Mouse (Mus musculus) neural tube, embryonic 13.5 days (tissue): ENCODE measurements around the gene 4930426L09Rik. TPM values are rescaled to one million over a fixed set of nuclear protein-coding genes. Genes with fewer than 3 reads are reported as not detected.

Experiments used
- ATAC-seq: fragments of 200-750 bp; cut with Nextera tagmentation; 2 replicates; pipeline ENCODE4 v1.8.0; 2017; ENCODE audit warnings: low read depth, mild to moderate bottlenecking, moderate TSS enrichment, moderate library complexity
- H3K27ac ChIP-seq: fragments of 300-500 bp; sonication (generic); replicated peaks from 2 replicates; pipeline ENCODE4 v1.5.1; 2015; ENCODE audit warnings: moderate library complexity, mild to moderate bottlenecking, inconsistent platforms
- H3K27me3 ChIP-seq: fragments of 300-500 bp; sonication (generic); 2 replicates; pipeline ENCODE4 v1.6.1; 2015; ENCODE audit warnings: mild to moderate bottlenecking, inconsistent platforms
- H3K36me3 ChIP-seq: fragments of 300-500 bp; sonication (generic); 2 replicates; pipeline ENCODE4 v1.6.1; 2015; ENCODE audit warnings: mild to moderate bottlenecking, inconsistent platforms
- H3K4me1 ChIP-seq: fragments of 300-500 bp; sonication (generic); replicated peaks from 2 replicates; pipeline ENCODE4 v1.6.1; 2015; ENCODE audit warnings: inconsistent platforms
- H3K4me2 ChIP-seq: fragments of 300-500 bp; sonication (generic); 2 replicates; pipeline ENCODE4 v1.6.1; 2015; ENCODE audit warnings: inconsistent platforms, mild to moderate bottlenecking, moderate library complexity
- H3K4me3 ChIP-seq: fragments of 300-500 bp; sonication (generic); 2 replicates; pipeline ENCODE4 v1.5.1; 2015; ENCODE audit warnings: mild to moderate bottlenecking, inconsistent platforms
- H3K9ac ChIP-seq: fragments of 300-500 bp; sonication (generic); 2 replicates; pipeline ENCODE4 v1.6.1; 2015; ENCODE audit warnings: moderate library complexity, mild to moderate bottlenecking, inconsistent platforms
- H3K9me3 ChIP-seq: fragments of 300-500 bp; sonication (generic); 2 replicates; pipeline ENCODE4 v1.6.1; 2016; ENCODE audit warnings: inconsistent platforms
- WGBS: fragments of 180-500 bp; shearing (Covaris S2); methylation state at CpG from one replicate; pipeline ENCODE4 v1.1.7; 2015; 5-methylcytosine and 5-hydroxymethylcytosine counted together
- polyA plus RNA-seq: library from polyadenylated mRNA; unstranded; fragments of >200 nt; fragmentation: Nextera tagmentation; extraction: Ambion mirVana; gene quantifications from 2 replicates; pipeline ENCODE4 v1.2.1, GENCODE M21; 2015

4930426L09Rik gene
- polyA plus RNA-seq, 1 experiment from 2014 or later, result 0.74 TPM

- peaks cover 13% of the 10 kb centered on the region for H3K4me1 ChIP-seq
- no peaks in the 10 kb centered on the region for H3K9me3 ChIP-seq
- WGBS, result 95% methylated on average over 2 of the region's 2 CpGs
- no peak overlapping the region for H3K9ac ChIP-seq
- no peak for ATAC-seq
- H3K36me3 ChIP-seq, result no peaks in the 10 kb centered on the region
- H3K4me3 ChIP-seq, result no peak overlapping the region
- no peak overlapping the region for H3K4me2 ChIP-seq
- H3K27ac ChIP-seq, result no peak overlapping the region
- no peaks in the 10 kb centered on the region for H3K27me3 ChIP-seq
Measured at GRCm38 (mm10) chr2:18976175-18976574, 22.0 kb upstream of the 4930426L09Rik start.

DNA sequence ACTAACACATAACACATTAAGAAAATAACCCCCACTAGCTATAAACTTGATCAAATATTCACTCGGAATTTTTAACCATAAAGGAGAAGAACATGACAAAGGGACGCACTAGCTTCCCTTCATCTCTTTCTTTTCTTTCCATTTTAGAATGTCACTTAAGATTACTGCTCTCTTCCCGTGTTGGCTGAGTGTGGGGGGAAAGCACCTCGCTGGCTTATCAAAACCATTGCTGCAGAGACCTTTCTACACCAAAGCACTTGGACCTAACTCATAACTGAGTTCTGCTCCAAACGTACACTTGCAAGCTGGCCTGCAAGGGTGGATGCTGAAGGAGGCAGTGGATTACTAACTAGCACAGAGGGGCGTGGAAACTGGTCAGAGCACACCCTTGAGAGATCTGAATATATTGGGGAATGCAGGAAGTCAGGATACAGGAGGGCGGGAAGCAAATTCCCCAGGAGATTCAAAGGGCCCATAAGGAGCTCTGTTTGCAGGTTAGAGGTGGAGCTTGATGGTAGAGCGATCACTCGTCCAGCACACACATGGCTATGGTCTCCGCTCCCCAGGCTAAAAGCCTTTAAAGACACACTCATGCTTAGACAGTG, 20.8 kb upstream of the 4930426L09Rik start:
- ATAC-seq, result no peak
- Histone ChIP-seq H3K27ac (no peak overlapping the region), H3K9me3 (no peaks in the 10 kb centered on the region), H3K9ac (no peak overlapping the region), H3K4me2 (no peak overlapping the region), H3K4me3 (no peak overlapping the region), H3K27me3 (no peaks in the 10 kb centered on the region), H3K4me1 (peaks cover 13% of the 10 kb centered on the region), H3K36me3 (no peaks in the 10 kb centered on the region)
- WGBS, result 88% methylated on average over 10 of the region's 10 CpGs

- Histone ChIP-seq H3K4me1 (peaks cover 13% of the 10 kb centered on the region), H3K27me3 (no peaks in the 10 kb centered on the region), H3K9me3 (no peaks in the 10 kb centered on the region), H3K27ac (no peak overlapping the region), H3K9ac (no peak overlapping the region), H3K4me2 (no peak overlapping the region), H3K36me3 (no peaks in the 10 kb centered on the region), H3K4me3 (no peak overlapping the region)
- 85% methylated on average over 4 of the region's 4 CpGs for WGBS
- ATAC-seq, result no peak
Measured at GRCm38 (mm10) chr2:18979046-18979445, 19.1 kb upstream of the 4930426L09Rik start.

DNA sequence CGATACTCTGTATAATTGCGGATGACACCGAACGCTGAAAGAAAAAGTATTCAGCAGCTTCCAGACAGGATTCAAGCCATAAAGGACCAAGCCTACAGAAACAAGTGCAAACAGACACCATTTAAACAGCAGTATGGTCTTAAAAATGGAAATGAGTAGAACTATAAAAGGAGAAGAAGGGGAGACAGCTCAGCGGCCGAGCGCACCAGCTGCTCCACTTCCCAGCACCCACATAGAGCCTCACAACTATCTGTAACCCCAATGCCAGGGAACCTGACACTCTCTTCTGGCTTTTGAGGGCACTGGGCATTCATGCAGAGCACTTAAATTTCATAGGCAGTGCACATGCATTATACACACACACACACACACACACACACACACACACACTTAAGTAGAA, 18.5 kb upstream of the 4930426L09Rik start:
- WGBS, result 53% methylated on average over 7 of the region's 7 CpGs
- no peaks in the 10 kb centered on the region for H3K27me3 ChIP-seq
- peak; percentile 24; the same call in 1 of the 2 replicates for ATAC-seq
- H3K27ac ChIP-seq, result 0 out of 2 replicates have a peak overlapping the region, but pooled peaks have one; percentile 40
- H3K4me1 ChIP-seq, result peaks cover 13% of the 10 kb centered on the region
- H3K9me3 ChIP-seq, result no peaks in the 10 kb centered on the region
- no peak overlapping the region for H3K4me3 ChIP-seq
- no peak overlapping the region for H3K4me2 ChIP-seq
- no peak overlapping the region for H3K9ac ChIP-seq
- H3K36me3 ChIP-seq, result no peaks in the 10 kb centered on the region; the same call in 1 of the 2 replicates

DNA sequence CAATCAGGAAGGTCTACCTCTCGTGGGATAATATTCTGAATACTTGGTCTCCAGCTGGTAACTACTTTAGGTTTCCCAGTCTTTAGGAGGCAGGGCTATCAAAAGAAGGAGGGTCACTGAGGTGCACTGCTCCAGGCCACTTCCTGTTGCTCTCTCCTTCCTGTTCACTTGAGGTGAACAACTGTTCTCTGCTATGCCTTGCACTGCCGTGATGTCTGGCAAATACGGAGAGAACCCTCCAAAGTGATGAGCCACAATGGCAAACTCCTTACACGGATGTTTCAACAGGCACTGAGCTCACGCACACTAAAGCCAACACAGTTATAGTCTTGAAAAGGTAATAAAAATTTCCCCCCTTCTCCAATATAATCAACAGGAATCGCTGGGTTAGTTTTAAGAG, 15.6 kb upstream of the 4930426L09Rik start:
- H3K27ac ChIP-seq, result no peak overlapping the region
- no peaks in the 10 kb centered on the region; the same call in 1 of the 2 replicates for H3K36me3 ChIP-seq
- no peak for ATAC-seq
- WGBS, result 78% methylated on average over 6 of the region's 6 CpGs
- no peak overlapping the region for H3K9ac ChIP-seq
- H3K4me1 ChIP-seq, result peaks cover 13% of the 10 kb centered on the region
- no peaks in the 10 kb centered on the region for H3K9me3 ChIP-seq
- no peak overlapping the region for H3K4me3 ChIP-seq
- H3K4me2 ChIP-seq, result no peak overlapping the region
- H3K27me3 ChIP-seq, result no peaks in the 10 kb centered on the region

- Histone ChIP-seq H3K27ac (no peak overlapping the region), H3K36me3 (no peaks in the 10 kb centered on the region; the same call in 1 of the 2 replicates), H3K4me2 (no peak overlapping the region), H3K9me3 (no peaks in the 10 kb centered on the region), H3K4me1 (peaks cover 13% of the 10 kb centered on the region), H3K27me3 (no peaks in the 10 kb centered on the region), H3K9ac (no peak overlapping the region), H3K4me3 (no peak overlapping the region)
- ATAC-seq, result no peak
Measured at GRCm38 (mm10) chr2:18983546-18983945, 14.6 kb upstream of the 4930426L09Rik start.

- no peak for ATAC-seq
- Histone ChIP-seq H3K4me1 (peaks cover 10% of the 10 kb centered on the region), H3K27ac (no peak overlapping the region), H3K27me3 (no peaks in the 10 kb centered on the region), H3K36me3 (no peaks in the 10 kb centered on the region; the same call in 1 of the 2 replicates), H3K9ac (no peak overlapping the region), H3K9me3 (no peaks in the 10 kb centered on the region), H3K4me3 (no peak overlapping the region), H3K4me2 (no peak overlapping the region)
- 93% methylated on average over 15 of the region's 15 CpGs for WGBS
Measured at GRCm38 (mm10) chr2:18984095-18984847, 13.9 kb upstream of the 4930426L09Rik start.

- no peak for ATAC-seq
- Histone ChIP-seq H3K4me3 (no peak overlapping the region), H3K4me1 (no peaks in the 10 kb centered on the region), H3K36me3 (no peaks in the 10 kb centered on the region; the same call in 1 of the 2 replicates), H3K27me3 (no peaks in the 10 kb centered on the region), H3K9me3 (no peaks in the 10 kb centered on the region), H3K9ac (no peak overlapping the region), H3K4me2 (no peak overlapping the region), H3K27ac (no peak overlapping the region)
- WGBS, result 78% methylated on average over 3 of the region's 3 CpGs
Measured at GRCm38 (mm10) chr2:18985506-18985905, 12.6 kb upstream of the 4930426L09Rik start.

GRCm38 (mm10) chr2:18988885-18989284, 9.3 kb upstream of the 4930426L09Rik start:
- H3K36me3 ChIP-seq, result no peaks in the 10 kb centered on the region; the same call in none of the 2 replicates
- H3K4me3 ChIP-seq, result no peak overlapping the region
- H3K9ac ChIP-seq, result no peak overlapping the region
- H3K9me3 ChIP-seq, result peaks cover 10% of the 10 kb centered on the region; the same call in 1 of the 2 replicates
- peaks cover 4% of the 10 kb centered on the region; the same call in 1 of the 2 replicates for H3K4me1 ChIP-seq
- 91% methylated on average over 3 of the region's 3 CpGs for WGBS
- ATAC-seq, result no peak
- no peak overlapping the region for H3K27ac ChIP-seq
- H3K4me2 ChIP-seq, result no peak overlapping the region
- H3K27me3 ChIP-seq, result no peaks in the 10 kb centered on the region

- no peak for ATAC-seq
- WGBS, result 63% methylated on average over 7 of the region's 7 CpGs
Measured at GRCm38 (mm10) chr2:18992512-18993510, 5.3 kb upstream of the 4930426L09Rik start.

DNA sequence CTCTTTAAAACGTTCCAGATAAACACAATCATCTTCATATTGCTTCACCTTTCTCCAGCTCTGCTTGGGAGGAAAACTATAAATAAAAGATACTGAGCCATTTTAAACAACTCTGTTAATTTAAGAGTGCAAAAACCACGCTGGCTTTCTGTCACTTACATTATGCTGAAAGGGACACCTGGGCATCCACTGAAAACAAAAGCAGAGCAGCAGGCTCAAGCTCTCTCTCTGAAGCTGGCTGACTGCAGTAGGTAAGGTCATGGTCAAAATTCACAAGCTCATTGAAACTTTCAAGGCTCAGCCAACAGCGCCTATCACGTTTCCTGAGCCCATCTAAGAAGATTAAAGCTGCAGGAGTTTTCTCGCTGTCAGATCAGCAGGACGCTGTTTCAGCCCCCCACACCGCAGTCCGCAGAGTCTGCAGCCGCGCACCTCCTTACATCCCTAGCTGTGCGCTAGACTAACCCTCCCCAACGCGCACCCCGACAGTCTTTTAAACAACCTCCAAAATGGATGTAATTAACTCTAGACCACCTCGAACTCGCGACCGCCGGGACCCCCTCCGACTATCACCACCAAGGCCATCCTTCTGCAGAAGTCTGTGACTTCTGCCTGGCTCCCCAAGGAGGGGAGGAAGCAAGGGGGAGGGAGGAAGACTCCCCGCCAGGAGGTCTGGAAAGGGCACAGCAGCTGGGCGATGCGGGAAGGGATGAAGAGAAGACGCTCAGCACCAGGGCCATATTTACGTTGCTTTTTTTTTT, 1.5 kb upstream of the 4930426L09Rik start:
- H3K36me3 ChIP-seq, result no peaks in the 10 kb centered on the region; the same call in 1 of the 2 replicates
- H3K27me3 ChIP-seq, result no peaks in the 10 kb centered on the region
- H3K4me3 ChIP-seq, result peak overlapping the region; percentile 58
- peak overlapping the region; percentile 92 for H3K4me2 ChIP-seq
- H3K4me1 ChIP-seq, result peaks cover 25% of the 10 kb centered on the region
- peak overlapping the region; percentile 76 for H3K9ac ChIP-seq
- no peak for ATAC-seq
- under 1% methylated on average over 25 of the region's 25 CpGs for WGBS
- H3K9me3 ChIP-seq, result 0 out of 2 replicates have a peak, but pooled peaks cover 4% of the 10 kb centered on the region
- H3K27ac ChIP-seq, result no peak overlapping the region

More at GRCm38 (mm10) chr2:18992512-18993510, 5.3 kb upstream of the 4930426L09Rik start:
- Histone ChIP-seq H3K9me3 (peaks cover 10% of the 10 kb centered on the region; the same call in 1 of the 2 replicates), H3K4me3 (no peak overlapping the region), H3K36me3 (no peaks in the 10 kb centered on the region; the same call in 1 of the 2 replicates), H3K4me1 (peaks cover 19% of the 10 kb centered on the region), H3K9ac (no peak overlapping the region), H3K4me2 (no peak overlapping the region), H3K27me3 (no peaks in the 10 kb centered on the region), H3K27ac (no peak overlapping the region)
